Mouse (Mus musculus): ENCODE measurements around the gene Elovl2. TPM values are rescaled to one million over a fixed set of nuclear protein-coding genes. Genes with fewer than 3 reads are reported as not detected.
"Not testable (repeated sequence)": the region's sequence is repeated elsewhere in the genome, so short reads cannot be mapped to it uniquely, and the experiment has no call there.

Elovl2 gene
- polyA plus RNA-seq, 1 experiment from 2014 or later, result 36.4 TPM

DNA sequence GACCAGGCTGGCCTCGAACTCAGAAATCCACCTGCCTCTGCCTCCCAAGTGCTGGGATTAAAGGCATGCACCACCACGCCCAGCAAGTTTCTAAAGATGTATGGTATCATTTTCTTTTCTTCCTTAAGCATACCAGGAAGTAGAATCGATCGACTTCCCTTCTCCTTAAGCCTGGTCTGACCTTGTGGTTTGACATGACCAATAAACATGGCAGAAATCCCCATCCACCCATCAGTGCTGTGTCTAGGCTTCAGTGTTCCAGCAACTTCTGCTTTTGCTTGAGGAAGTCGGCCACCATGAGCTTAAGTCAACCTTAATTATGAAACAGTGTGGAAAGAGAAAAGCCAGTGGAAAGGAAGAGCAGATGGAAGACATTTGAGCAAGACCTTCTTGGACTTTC is 10.1 kb upstream of the Elovl2 start:
- no peaks in the 10 kb centered on the region for H3K9me3 ChIP-seq
- H3K4me3 ChIP-seq, result no peak overlapping the region
- no peak overlapping the region for H3K27ac ChIP-seq (replicated peaks)
- no peak overlapping the region for H3K9ac ChIP-seq
- H3K4me1 ChIP-seq (replicated peaks), result no peaks in the 10 kb centered on the region
- no peaks in the 10 kb centered on the region for H3K36me3 ChIP-seq
- no peaks in the 10 kb centered on the region for H3K27me3 ChIP-seq
- ATAC-seq (ENCODE audit: low read depth), result no peak
- WGBS, result 80% methylated on average over 5 of the region's 5 CpGs
- no peak overlapping the region for H3K4me2 ChIP-seq

DNA sequence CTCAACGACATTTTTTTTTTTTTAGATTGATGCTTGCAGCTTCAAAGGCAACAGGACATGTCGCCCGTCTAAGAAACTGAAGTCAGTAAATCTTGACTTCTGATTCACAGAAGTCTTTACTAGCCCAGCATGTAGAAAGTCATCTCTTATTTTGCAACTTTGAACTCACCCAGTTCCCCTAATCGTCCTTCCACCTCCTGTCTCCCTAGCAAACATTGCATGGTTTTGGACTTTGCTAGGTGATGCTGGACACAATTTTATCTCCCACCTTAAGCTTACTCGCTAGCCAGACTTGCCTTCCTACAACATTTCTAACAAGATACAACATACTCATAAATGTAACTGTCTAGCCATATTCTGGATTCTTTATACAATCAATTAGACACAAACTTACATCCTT is 7.9 kb upstream of the Elovl2 start:
- peaks cover 5% of the 10 kb centered on the region; the same call in 1 of the 2 replicates for H3K9me3 ChIP-seq
- no peaks in the 10 kb centered on the region for H3K36me3 ChIP-seq
- H3K4me2 ChIP-seq, result no peak overlapping the region
- no peak overlapping the region for H3K27ac ChIP-seq (replicated peaks)
- ATAC-seq (ENCODE audit: low read depth), result no peak
- no peak overlapping the region for H3K4me3 ChIP-seq
- H3K4me1 ChIP-seq (replicated peaks), result no peaks in the 10 kb centered on the region
- no peak overlapping the region for H3K9ac ChIP-seq
- H3K27me3 ChIP-seq, result no peaks in the 10 kb centered on the region
- 85% methylated on average over 5 of the region's 5 CpGs for WGBS

DNA sequence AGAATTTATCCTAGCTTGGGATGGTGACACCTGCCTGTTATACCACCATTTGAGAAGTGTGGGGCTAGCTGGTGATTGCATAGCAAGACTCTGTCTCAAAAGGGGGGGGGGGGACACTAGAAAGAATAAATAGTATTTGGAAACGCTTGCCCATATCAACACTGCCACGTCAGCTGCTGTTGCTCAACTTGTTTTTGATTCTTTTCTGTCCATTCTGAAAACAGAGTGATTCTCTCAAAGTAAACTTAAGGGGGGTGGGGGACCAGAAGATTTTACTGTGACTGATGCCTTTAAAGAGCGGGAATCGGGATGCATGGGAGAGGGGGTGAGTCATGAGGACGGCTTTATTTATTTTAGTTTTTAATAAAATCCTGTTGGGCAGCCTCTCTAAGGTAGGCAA is 6.3 kb upstream of the Elovl2 start:
- no peaks in the 10 kb centered on the region for H3K4me1 ChIP-seq (replicated peaks)
- H3K4me3 ChIP-seq, result no peak overlapping the region
- H3K9ac ChIP-seq, result no peak overlapping the region
- no peak overlapping the region for H3K4me2 ChIP-seq
- no peaks in the 10 kb centered on the region for H3K36me3 ChIP-seq
- H3K27ac ChIP-seq (replicated peaks), result no peak overlapping the region
- ATAC-seq (ENCODE audit: low read depth), result no peak
- peaks cover 14% of the 10 kb centered on the region for H3K9me3 ChIP-seq
- no peaks in the 10 kb centered on the region for H3K27me3 ChIP-seq
- WGBS, result 89% methylated on average over 5 of the region's 5 CpGs

DNA sequence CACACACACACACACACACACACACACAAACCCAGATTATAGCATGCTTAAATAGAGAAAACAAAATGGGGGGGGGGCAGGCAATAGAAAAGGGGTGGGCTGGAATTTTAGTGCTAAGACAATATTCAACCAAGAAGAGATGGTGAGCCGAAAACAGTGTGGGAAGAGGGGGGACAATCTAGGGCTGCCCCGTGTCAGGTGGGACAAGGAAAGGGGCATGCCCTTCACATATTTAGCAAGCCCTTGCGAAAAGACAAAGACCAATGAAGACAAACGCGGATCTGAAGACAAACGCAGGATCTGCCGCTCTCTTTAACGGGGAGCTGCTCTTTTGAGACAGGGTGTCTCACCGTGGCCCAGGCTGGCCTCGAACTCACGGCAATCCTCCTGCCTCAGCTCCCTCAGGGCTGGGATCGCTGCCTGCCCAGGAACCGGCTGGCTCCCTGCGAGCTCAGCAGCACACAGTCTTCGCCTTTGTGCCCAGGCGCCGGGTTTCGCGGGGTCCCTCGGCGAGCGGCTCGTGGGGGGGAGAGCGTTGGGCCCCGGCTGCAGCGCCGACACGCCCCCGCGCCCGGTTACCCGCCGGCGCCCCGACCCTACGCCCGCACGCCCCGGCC is 410 bp downstream of the Elovl2 start:
- WGBS, result 1% methylated on average over 39 of the region's 39 CpGs
- peak; percentile 90 for ATAC-seq (ENCODE audit: low read depth)
- Histone ChIP-seq H3K4me2 (peak overlapping the region; percentile 59), H3K4me1 (replicated peaks) (peaks cover 14% of the 10 kb centered on the region), H3K4me3 (peak overlapping the region; percentile 74), H3K9me3 (peaks cover 20% of the 10 kb centered on the region), H3K27me3 (no peaks in the 10 kb centered on the region), H3K36me3 (no peaks in the 10 kb centered on the region), H3K9ac (peak overlapping the region; percentile 91), H3K27ac (replicated peaks) (peak overlapping the region; percentile 80)

DNA sequence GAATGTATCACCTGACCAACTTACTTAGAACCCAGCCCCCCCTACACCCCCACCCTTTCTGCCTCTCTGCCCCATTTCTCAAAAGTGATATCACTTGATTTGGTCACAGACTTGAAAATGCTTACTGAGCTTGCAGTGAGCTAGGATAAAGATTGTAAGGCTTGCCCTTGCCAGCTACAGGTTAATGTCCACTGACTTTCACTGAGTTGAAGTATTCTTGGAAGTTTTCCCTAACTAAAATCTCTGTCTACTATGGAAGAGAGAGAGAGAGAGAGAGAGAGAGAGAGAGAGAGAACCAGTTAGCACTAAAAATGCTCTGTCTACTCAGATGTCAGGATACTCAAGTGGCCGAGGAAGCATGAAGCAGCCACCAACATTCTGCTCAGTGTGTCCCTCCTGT is 1.1 kb downstream of the Elovl2 start:
- ATAC-seq (ENCODE audit: low read depth), result no peak
- H3K27me3 ChIP-seq, result no peaks in the 10 kb centered on the region
- no peak overlapping the region for H3K27ac ChIP-seq (replicated peaks)
- H3K4me3 ChIP-seq, result peak overlapping the region; percentile 74
- peaks cover 20% of the 10 kb centered on the region for H3K9me3 ChIP-seq
- no peak overlapping the region for H3K9ac ChIP-seq
- H3K4me2 ChIP-seq, result peak overlapping the region; percentile 59
- WGBS, result 41% methylated on average over 1 of the region's 1 CpGs
- H3K36me3 ChIP-seq, result no peaks in the 10 kb centered on the region
- peaks cover 14% of the 10 kb centered on the region for H3K4me1 ChIP-seq (replicated peaks)

DNA sequence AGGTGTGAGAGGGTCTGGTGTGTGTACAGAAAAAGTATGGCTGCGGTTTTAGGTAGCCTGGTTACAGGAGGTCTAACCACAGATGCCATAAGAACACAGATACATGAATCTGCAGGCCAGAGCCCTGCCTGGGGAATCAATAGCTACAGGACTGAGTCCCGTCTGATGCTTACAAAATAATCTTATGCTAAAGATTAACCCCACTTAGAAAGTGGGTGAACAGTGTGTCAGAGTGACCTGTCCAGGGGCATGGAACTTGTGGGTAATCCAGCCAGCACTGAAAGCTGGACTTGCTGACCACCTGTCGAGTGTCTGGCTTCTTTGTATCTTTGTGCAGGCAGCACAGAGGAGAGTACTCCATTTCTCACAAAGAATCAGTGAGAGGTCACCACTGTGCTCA is 4.0 kb downstream of the Elovl2 start:
- 80% methylated on average over 3 of the region's 3 CpGs for WGBS
- H3K9me3 ChIP-seq, result peaks cover 7% of the 10 kb centered on the region; the same call in 1 of the 2 replicates
- no peak overlapping the region for H3K9ac ChIP-seq
- H3K36me3 ChIP-seq, result no peaks in the 10 kb centered on the region
- H3K4me2 ChIP-seq, result no peak overlapping the region
- H3K4me1 ChIP-seq (replicated peaks), result peaks cover 30% of the 10 kb centered on the region
- H3K4me3 ChIP-seq, result no peak overlapping the region
- no peak for ATAC-seq (ENCODE audit: low read depth)
- no peaks in the 10 kb centered on the region for H3K27me3 ChIP-seq
- H3K27ac ChIP-seq (replicated peaks), result no peak overlapping the region

DNA sequence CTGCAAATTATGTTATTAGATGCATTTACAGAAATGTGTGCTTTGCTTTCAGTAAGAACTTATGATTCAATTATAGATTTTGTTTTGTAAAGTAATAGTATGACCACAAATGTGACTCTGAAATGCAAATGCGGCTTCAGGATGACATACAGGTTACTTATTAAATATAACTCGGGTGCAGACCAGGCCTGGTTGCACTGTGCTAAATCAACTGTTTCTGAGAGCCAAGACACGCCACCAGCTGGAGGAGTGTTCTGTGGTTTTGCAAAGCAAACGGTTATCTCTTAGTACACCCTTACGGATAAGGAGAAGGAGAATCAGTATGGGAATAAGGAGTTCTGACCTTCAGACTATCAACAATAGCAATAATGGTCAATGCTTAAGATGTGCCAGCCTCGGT is 4.5 kb downstream of the Elovl2 start:
- no peak for ATAC-seq (ENCODE audit: low read depth)
- H3K9ac ChIP-seq, result no peak overlapping the region
- H3K4me1 ChIP-seq (replicated peaks), result peaks cover 31% of the 10 kb centered on the region
- H3K4me3 ChIP-seq, result no peak overlapping the region
- no peaks in the 10 kb centered on the region for H3K27me3 ChIP-seq
- H3K27ac ChIP-seq (replicated peaks), result no peak overlapping the region
- H3K36me3 ChIP-seq, result no peaks in the 10 kb centered on the region
- H3K9me3 ChIP-seq, result peaks cover 1% of the 10 kb centered on the region; the same call in 1 of the 2 replicates
- no peak overlapping the region for H3K4me2 ChIP-seq
- 85% methylated on average over 6 of the region's 6 CpGs for WGBS

DNA sequence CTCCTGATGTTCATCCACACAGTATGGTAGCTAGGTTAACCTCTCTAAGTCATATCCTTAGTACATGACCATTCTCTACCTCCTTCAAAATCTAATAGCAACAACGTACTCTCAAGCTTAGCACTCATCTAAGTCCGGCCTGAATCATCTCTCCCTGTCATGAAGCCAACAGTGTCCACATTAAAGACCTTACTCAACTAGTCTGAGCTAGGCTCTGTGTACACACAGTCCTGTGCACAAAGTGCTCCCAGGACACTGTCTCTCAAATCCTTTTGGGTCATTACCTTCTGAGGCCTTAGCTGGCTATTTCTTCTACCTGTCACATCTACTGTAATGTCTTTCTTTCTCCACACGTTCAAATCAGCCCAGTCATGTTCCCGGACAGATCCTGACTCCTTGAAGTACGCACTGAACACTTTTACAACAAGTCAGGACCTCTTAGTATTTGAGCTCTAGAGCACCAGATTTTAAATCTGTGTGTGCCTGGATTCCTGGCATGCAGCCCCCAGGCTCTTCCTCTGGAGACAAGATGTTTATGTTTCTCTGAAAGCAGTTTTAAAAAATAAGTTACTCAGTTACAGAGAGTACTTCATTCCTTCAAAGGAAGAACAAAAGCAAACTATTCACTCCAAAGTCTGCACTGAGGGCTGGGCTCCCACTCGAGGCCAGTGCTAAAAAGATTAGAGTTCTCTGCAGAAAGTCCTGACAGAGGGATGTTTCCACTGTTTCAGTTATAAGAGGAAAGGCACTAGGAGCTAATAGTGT is 7.5 kb downstream of the Elovl2 start:
- Histone ChIP-seq H3K27me3 (no peaks in the 10 kb centered on the region), H3K9ac (no peak overlapping the region), H3K36me3 (no peaks in the 10 kb centered on the region), H3K27ac (replicated peaks) (no peak overlapping the region), H3K4me3 (no peak overlapping the region), H3K4me1 (replicated peaks) (peaks cover 17% of the 10 kb centered on the region), H3K9me3 (no peaks in the 10 kb centered on the region), H3K4me2 (no peak overlapping the region)
- 75% methylated on average over 6 of the region's 6 CpGs for WGBS
- no peak for ATAC-seq (ENCODE audit: low read depth)

DNA sequence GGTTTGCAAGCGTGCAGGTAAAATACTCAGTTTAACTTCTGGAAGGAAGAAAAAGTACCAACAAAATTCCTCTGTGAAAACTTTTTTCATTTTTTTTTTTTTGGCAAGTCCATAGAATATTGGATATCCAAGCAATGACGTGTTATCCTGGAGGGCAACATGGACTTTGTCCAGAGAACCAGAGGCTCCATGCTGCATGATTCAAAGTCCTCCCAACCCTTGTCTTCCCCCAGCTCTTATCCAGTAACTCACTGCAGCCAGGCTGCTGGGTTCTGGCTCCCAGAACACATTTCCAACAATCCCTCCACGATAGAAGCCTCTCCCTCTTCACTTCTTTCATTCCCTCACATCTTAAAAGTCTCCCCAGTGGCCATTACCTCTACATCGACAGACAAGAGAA is 8.9 kb downstream of the Elovl2 start:
- no peak overlapping the region for H3K4me2 ChIP-seq
- no peak overlapping the region for H3K9ac ChIP-seq
- ATAC-seq (ENCODE audit: low read depth), result no peak
- WGBS, result 74% methylated on average over 4 of the region's 4 CpGs
- no peak overlapping the region for H3K27ac ChIP-seq (replicated peaks)
- H3K9me3 ChIP-seq, result no peaks in the 10 kb centered on the region
- peaks cover 17% of the 10 kb centered on the region for H3K4me1 ChIP-seq (replicated peaks)
- no peaks in the 10 kb centered on the region for H3K27me3 ChIP-seq
- no peak overlapping the region for H3K4me3 ChIP-seq
- no peaks in the 10 kb centered on the region for H3K36me3 ChIP-seq

DNA sequence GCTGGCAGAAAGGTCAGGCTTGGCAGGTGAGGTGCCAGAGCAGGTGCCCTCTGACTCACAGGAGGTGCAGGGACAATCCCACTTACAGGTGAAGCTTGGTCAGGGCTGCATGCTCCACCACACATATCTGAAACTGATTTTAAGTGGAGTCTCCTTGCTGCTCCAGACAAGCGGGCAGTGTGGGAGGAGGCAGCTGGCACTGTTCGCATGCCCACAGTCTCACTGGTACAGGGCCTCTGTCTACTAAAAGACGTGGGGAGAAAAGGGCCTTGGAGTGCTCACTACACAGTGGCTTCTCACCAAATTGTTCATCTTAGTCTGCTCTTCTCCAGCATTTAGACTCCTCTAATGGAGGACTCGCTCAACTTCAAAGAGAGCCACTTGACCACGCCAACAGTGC is 14.0 kb downstream of the Elovl2 start:
- no peak for ATAC-seq (ENCODE audit: low read depth)
- no peak overlapping the region for H3K9ac ChIP-seq
- H3K4me3 ChIP-seq, result no peak overlapping the region
- no peaks in the 10 kb centered on the region for H3K36me3 ChIP-seq
- no peaks in the 10 kb centered on the region for H3K27me3 ChIP-seq
- no peak overlapping the region for H3K4me2 ChIP-seq
- 91% methylated on average over 5 of the region's 5 CpGs for WGBS
- peaks cover 28% of the 10 kb centered on the region for H3K4me1 ChIP-seq (replicated peaks)
- no peaks in the 10 kb centered on the region for H3K9me3 ChIP-seq
- no peak overlapping the region for H3K27ac ChIP-seq (replicated peaks)

DNA sequence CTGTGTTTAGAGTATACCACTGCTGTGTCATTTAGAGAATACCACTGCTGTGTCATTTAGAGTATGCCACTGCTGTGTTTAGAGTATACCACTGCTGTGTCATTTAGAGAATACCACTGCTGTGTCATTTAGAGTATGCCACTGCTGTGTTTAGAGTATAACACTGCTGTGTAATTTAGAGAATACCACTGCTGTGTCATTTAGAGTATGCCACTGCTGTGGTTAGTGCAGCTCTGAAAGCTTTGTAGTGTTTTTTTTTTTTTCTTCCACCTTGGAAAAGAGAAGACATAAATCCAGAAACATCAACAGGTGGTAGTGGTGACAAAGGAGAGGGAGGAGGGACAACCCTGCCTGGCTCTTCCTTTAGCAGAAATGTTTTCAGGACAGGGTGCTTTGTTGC is 14.6 kb downstream of the Elovl2 start:
- not testable (repeated sequence) for H3K27me3 ChIP-seq; H3K4me2 ChIP-seq; H3K9ac ChIP-seq; H3K27ac ChIP-seq (replicated peaks); H3K9me3 ChIP-seq; ATAC-seq (ENCODE audit: low read depth); H3K36me3 ChIP-seq; H3K4me3 ChIP-seq
- peaks cover 28% of the 10 kb centered on the region for H3K4me1 ChIP-seq (replicated peaks)

DNA sequence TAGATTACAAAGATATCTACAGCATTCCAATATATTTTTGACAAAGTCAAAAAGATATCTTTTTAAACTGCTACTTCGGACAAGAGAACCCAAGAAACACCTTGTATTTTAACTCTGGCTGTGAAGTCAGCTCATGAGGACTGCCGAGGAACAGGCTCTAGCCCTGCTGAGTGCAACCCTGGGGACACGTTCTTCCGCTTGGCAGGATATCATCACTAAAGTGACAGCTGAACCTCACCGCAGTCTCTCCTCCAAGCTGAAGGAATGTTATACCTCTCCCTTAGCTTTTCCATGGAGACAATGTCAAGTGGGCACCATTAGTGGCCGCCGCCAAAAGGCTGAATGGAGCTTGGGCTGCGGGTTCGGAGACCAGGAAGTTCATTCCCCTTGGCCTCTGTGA is 16.5 kb downstream of the Elovl2 start:
- Histone ChIP-seq H3K27ac (replicated peaks) (no peak overlapping the region), H3K4me3 (no peak overlapping the region), H3K4me2 (no peak overlapping the region), H3K9me3 (no peaks in the 10 kb centered on the region), H3K36me3 (no peaks in the 10 kb centered on the region), H3K9ac (no peak overlapping the region), H3K4me1 (replicated peaks) (peaks cover 28% of the 10 kb centered on the region), H3K27me3 (no peaks in the 10 kb centered on the region)
- 0 out of 2 replicates have a peak, but pooled peaks have one; percentile 10 for ATAC-seq (ENCODE audit: low read depth)
- 60% methylated on average over 9 of the region's 9 CpGs for WGBS

DNA sequence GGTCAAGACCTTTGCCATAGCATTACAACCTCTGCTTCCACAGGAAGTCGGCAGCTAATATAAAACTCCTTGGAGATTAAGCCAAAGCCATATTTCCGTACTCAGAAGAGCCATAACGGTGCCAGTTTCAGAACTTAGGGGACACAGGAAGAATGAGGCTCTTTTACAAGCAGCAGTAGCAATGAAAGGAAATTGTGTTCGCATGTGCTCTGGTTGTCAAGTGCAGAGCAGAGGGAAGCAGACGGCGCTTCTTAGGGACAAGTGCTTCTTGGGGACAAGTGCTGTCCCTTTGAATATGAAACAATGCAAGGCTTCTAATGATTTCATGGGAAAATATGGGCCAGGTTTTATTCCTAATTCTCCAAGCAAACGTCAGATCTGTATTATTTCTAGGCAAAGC is 16.9 kb downstream of the Elovl2 start:
- Histone ChIP-seq H3K9ac (no peak overlapping the region), H3K4me3 (no peak overlapping the region), H3K36me3 (no peaks in the 10 kb centered on the region), H3K27me3 (no peaks in the 10 kb centered on the region), H3K4me2 (no peak overlapping the region), H3K9me3 (no peaks in the 10 kb centered on the region), H3K4me1 (replicated peaks) (peaks cover 28% of the 10 kb centered on the region), H3K27ac (replicated peaks) (no peak overlapping the region)
- WGBS, result 44% methylated on average over 7 of the region's 7 CpGs
- ATAC-seq (ENCODE audit: low read depth), result no peak

All from neural tube, embryonic 13.5 days (tissue).